Mouse (Mus musculus) stomach, embryonic 16.5 days (tissue): ENCODE results near the gene Eps8l2. TPM values are rescaled to one million over a fixed set of nuclear protein-coding genes. Genes with fewer than 3 reads are reported as not detected.

Experiments used
- ATAC-seq: fragments of 200-750 bp; cut with Nextera tagmentation; 2 replicates; pipeline ENCODE4 v1.8.0; 2017; ENCODE audit warnings: moderate number of reproducible peaks, moderate TSS enrichment; ENCODE audit not compliant: insufficient read depth, low FRiP score
- H3K27ac ChIP-seq: fragments of 300-500 bp; sonication (generic); 2 replicates; pipeline ENCODE4 v1.5.1; 2014; ENCODE audit warnings: low read length
- H3K27me3 ChIP-seq: fragments of 300-500 bp; sonication (generic); 2 replicates; pipeline ENCODE4 v1.6.1; 2014; ENCODE audit warnings: low read length, control low read depth, mixed read lengths; ENCODE audit not compliant: control insufficient read depth, insufficient read depth
- H3K36me3 ChIP-seq: fragments of 300-500 bp; sonication (generic); 2 replicates; pipeline ENCODE4 v1.6.1; 2014; ENCODE audit warnings: low read length; ENCODE audit not compliant: control insufficient read depth, insufficient read depth
- H3K4me1 ChIP-seq: fragments of 300-500 bp; sonication (generic); 2 replicates; pipeline ENCODE4 v1.6.1; 2014; ENCODE audit warnings: low read length, control low read depth, mixed read lengths; ENCODE audit not compliant: control insufficient read depth, insufficient read depth
- H3K4me2 ChIP-seq: fragments of 300-500 bp; sonication (generic); 2 replicates; pipeline ENCODE4 v1.6.1; 2014; ENCODE audit warnings: low read depth, low read length, mixed read lengths
- H3K4me3 ChIP-seq: fragments of 300-500 bp; sonication (generic); replicated peaks from 2 replicates; pipeline ENCODE4 v1.5.1; 2014; ENCODE audit warnings: mild to moderate bottlenecking, low read length
- H3K9ac ChIP-seq: fragments of 300-500 bp; sonication (generic); 2 replicates; pipeline ENCODE4 v1.6.1; 2014; ENCODE audit warnings: low read length
- H3K9me3 ChIP-seq: fragments of 300-500 bp; sonication (generic); replicated peaks from 2 replicates; pipeline ENCODE4 v1.6.1; 2016; ENCODE audit warnings: low read length, control low read depth; ENCODE audit not compliant: control insufficient read depth
- WGBS: fragments of 180-500 bp; shearing (Covaris S2); extraction: QIAGEN DNeasy Blood & Tissue Kit; methylation state at CpG from one replicate; pipeline ENCODE4 v1.1.7; 2014; 5-methylcytosine and 5-hydroxymethylcytosine counted together
- polyA plus RNA-seq: library from polyadenylated mRNA; unstranded; fragments of >200 nt; fragmentation: Nextera tagmentation; extraction: Ambion mirVana; gene quantifications from 2 replicates; pipeline ENCODE4 v1.2.1, GENCODE M21; 2015

The Eps8l2 gene
- polyA plus RNA-seq, 1 experiment from 2014 or later, result 79.4 TPM

DNA sequence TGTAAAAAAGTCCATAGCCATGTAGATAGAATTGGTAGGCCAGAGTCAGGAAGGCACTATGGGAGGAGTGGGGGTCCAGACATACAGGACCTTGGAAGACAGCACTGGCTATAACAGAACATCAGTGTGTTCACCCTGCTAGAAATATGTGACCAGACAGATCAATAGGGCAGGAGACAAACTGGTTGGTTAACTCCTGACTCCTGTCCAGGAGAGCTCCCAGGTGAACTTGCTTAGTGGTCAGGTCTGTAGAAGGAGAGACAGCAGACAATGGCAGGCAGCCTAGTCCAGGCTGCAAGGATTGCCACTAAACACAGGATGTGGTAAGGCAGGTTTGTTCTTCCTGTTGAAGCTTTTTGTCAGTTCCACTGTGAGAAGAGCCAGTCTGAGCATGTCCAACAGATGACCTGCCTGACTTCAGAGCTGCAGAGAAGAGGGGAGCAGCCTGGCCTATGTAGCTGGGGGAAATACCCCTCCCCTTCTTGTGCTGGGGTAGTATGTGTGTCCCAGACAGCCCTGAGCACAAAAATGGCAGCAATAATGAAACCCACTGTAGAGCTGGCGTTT, 35.9 kb upstream of the Eps8l2 start:
- no peak overlapping the region for H3K4me3 ChIP-seq
- H3K4me1 ChIP-seq, result no peaks in the 10 kb centered on the region
- 0 out of 2 replicates have a peak overlapping the region, but pooled peaks have one; percentile 20 for H3K27ac ChIP-seq
- H3K9ac ChIP-seq, result no peak overlapping the region
- no peak for ATAC-seq
- no peaks in the 10 kb centered on the region for H3K9me3 ChIP-seq
- peaks cover 23% of the 10 kb centered on the region for H3K36me3 ChIP-seq
- 85% methylated on average over 1 of the region's 1 CpGs for whole genome bisulfite sequencing
- no peak overlapping the region for H3K4me2 ChIP-seq
- H3K27me3 ChIP-seq, result no peaks in the 10 kb centered on the region

GRCm38 (mm10) chr7:141304537-141304936, 34.1 kb upstream of the Eps8l2 start:
- 85% methylated on average over 4 of the region's 4 CpGs for WGBS
- no peak overlapping the region for H3K27ac ChIP-seq
- H3K36me3 ChIP-seq, result peaks cover 33% of the 10 kb centered on the region
- no peak overlapping the region for H3K9ac ChIP-seq
- H3K27me3 ChIP-seq, result no peaks in the 10 kb centered on the region
- ATAC-seq, result no peak
- H3K4me2 ChIP-seq, result no peak overlapping the region
- no peaks in the 10 kb centered on the region for H3K4me1 ChIP-seq
- no peak overlapping the region for H3K4me3 ChIP-seq
- H3K9me3 ChIP-seq, result no peaks in the 10 kb centered on the region

DNA sequence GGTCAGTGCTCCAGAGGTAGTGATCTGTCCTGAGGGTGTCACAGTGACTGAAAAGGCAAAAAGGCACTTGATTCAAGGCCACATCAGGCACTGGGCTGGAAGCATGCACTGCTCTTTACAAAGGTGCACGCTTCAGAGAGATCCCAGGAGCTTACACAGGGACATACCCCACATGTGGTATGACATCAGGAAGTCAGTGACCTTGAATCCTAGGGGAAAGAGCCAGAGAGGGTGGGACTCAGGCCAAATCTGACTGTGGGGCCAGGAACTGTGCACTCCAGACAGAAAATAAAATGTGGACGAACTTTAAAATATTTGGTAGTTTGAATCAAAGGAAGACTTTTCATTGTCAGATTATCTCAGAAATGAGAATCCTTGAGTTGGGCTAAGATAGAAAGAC, 24.3 kb upstream of the Eps8l2 start:
- no peak overlapping the region for H3K4me3 ChIP-seq
- WGBS, result 93% methylated on average over 2 of the region's 2 CpGs
- H3K36me3 ChIP-seq, result peaks cover 26% of the 10 kb centered on the region
- no peak overlapping the region for H3K27ac ChIP-seq
- no peaks in the 10 kb centered on the region for H3K4me1 ChIP-seq
- no peaks in the 10 kb centered on the region for H3K9me3 ChIP-seq
- no peak overlapping the region for H3K9ac ChIP-seq
- no peaks in the 10 kb centered on the region for H3K27me3 ChIP-seq
- no peak overlapping the region for H3K4me2 ChIP-seq
- ATAC-seq, result no peak

- H3K27ac ChIP-seq, result no peak overlapping the region
- ATAC-seq, result no peak
- no peaks in the 10 kb centered on the region for H3K4me1 ChIP-seq
- H3K9me3 ChIP-seq, result no peaks in the 10 kb centered on the region
- H3K9ac ChIP-seq, result no peak overlapping the region
- 87% methylated on average over 8 of the region's 8 CpGs for WGBS
- peaks cover 28% of the 10 kb centered on the region for H3K36me3 ChIP-seq
- no peak overlapping the region for H3K4me3 ChIP-seq
- no peak overlapping the region for H3K4me2 ChIP-seq
- H3K27me3 ChIP-seq, result no peaks in the 10 kb centered on the region
Measured at GRCm38 (mm10) chr7:141315076-141315475, 23.6 kb upstream of the Eps8l2 start.

DNA sequence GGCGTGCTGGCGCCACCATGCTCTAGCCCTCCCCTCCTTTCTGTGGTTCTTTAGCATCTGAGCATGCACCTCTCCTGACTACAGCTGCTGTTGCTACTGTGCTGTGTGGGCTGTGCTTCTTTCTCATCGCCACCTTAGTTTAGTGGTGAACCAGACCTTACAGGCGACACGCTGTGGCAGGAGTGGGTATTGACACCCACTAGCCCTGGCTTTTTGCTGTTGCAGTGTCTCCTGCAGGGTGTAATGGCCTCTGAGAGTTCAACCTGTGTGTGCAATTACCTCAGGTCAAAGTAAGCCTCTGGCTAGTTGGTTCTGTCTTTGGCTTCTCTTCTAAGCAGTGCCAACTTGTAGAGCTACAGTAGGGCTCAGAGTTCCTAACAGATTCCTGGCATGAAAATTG, 22.7 kb upstream of the Eps8l2 start:
- peaks cover 31% of the 10 kb centered on the region for H3K36me3 ChIP-seq
- 78% methylated on average over 5 of the region's 5 CpGs for WGBS

GRCm38 (mm10) chr7:141317619-141318132, 21.0 kb upstream of the Eps8l2 start:
- WGBS, result 88% methylated on average over 1 of the region's 1 CpGs
- peaks cover 31% of the 10 kb centered on the region for H3K36me3 ChIP-seq

More for the DNA sequence above, 22.7 kb upstream of the Eps8l2 start:
- no peaks in the 10 kb centered on the region for H3K9me3 ChIP-seq
- H3K4me1 ChIP-seq, result no peaks in the 10 kb centered on the region
- H3K4me3 ChIP-seq, result no peak overlapping the region
- no peak overlapping the region for H3K4me2 ChIP-seq
- H3K27me3 ChIP-seq, result no peaks in the 10 kb centered on the region
- H3K27ac ChIP-seq, result no peak overlapping the region
- peak; percentile 53; the same call in 1 of the 2 replicates for ATAC-seq
- no peak overlapping the region for H3K9ac ChIP-seq

DNA sequence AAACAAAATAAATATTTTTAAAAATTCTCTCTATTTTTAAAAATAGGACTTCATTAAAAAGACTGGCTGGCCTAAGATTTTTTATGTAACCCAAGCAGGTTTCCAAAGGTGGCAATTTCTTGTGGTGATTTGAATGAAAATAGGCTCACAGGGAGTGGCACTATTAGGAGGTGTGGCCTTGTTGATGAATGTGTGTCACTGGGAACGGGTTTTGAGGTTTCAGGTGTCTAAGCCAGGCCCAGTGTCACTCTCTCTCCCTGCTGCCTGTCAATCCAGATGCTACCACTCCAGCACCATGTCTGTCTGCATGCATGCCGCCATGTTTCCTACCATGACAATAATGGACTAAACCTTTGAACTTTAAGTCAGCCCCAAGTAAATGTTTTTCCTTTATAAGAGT, 19.2 kb upstream of the Eps8l2 start:
- H3K27me3 ChIP-seq, result no peaks in the 10 kb centered on the region
- H3K9ac ChIP-seq, result no peak overlapping the region
- H3K4me3 ChIP-seq, result no peak overlapping the region
- 67% methylated on average over 2 of the region's 2 CpGs for WGBS
- peaks cover 24% of the 10 kb centered on the region for H3K36me3 ChIP-seq
- no peak for ATAC-seq
- no peaks in the 10 kb centered on the region for H3K9me3 ChIP-seq
- H3K4me2 ChIP-seq, result no peak overlapping the region
- no peaks in the 10 kb centered on the region for H3K4me1 ChIP-seq
- no peak overlapping the region for H3K27ac ChIP-seq

More at GRCm38 (mm10) chr7:141317619-141318132, 21.0 kb upstream of the Eps8l2 start:
- Histone ChIP-seq H3K4me1 (no peaks in the 10 kb centered on the region), H3K9me3 (no peaks in the 10 kb centered on the region), H3K4me2 (no peak overlapping the region), H3K27me3 (no peaks in the 10 kb centered on the region), H3K27ac (no peak overlapping the region), H3K4me3 (no peak overlapping the region), H3K9ac (no peak overlapping the region)
- ATAC-seq, result no peak

GRCm38 (mm10) chr7:141324686-141325085, 14.0 kb upstream of the Eps8l2 start:
- no peak overlapping the region for H3K4me2 ChIP-seq
- H3K27me3 ChIP-seq, result no peaks in the 10 kb centered on the region
- WGBS, result 82% methylated on average over 1 of the region's 1 CpGs
- H3K27ac ChIP-seq, result no peak overlapping the region
- no peak for ATAC-seq
- H3K36me3 ChIP-seq, result peaks cover 13% of the 10 kb centered on the region
- H3K4me3 ChIP-seq, result no peak overlapping the region
- 0 out of 2 replicates have a peak overlapping the region, but pooled peaks have one; percentile 11 for H3K9ac ChIP-seq
- no peaks in the 10 kb centered on the region for H3K9me3 ChIP-seq
- peaks cover 22% of the 10 kb centered on the region for H3K4me1 ChIP-seq

GRCm38 (mm10) chr7:141326546-141327446, 11.9 kb upstream of the Eps8l2 start:
- Histone ChIP-seq H3K36me3 (peaks cover 3% of the 10 kb centered on the region; the same call in 1 of the 2 replicates), H3K9me3 (no peaks in the 10 kb centered on the region), H3K27me3 (no peaks in the 10 kb centered on the region), H3K4me3 (peak overlapping the region; percentile 74), H3K27ac (peak overlapping the region; percentile 100), H3K4me1 (peaks cover 22% of the 10 kb centered on the region), H3K4me2 (peak overlapping the region; percentile 89), H3K9ac (peak overlapping the region; percentile 99)
- WGBS, result 3% methylated on average over 35 of the region's 35 CpGs
- ATAC-seq, result peak; percentile 0; the same call in 1 of the 2 replicates
